Mouse (Mus musculus) bone marrow macrophage, adult 2 months (primary cell): ENCODE results near the gene Trim2.

Experiments
- CTCF ChIP-seq: IDR thresholded peaks from 2 replicates; pipeline ENCODE4 v1.5.1; 2012; ENCODE audit warnings: low read depth, mild to moderate bottlenecking, low read length, moderate library complexity
- POLR2A ChIP-seq: IDR thresholded peaks from 2 replicates; pipeline ENCODE4 v1.6.1; 2012; ENCODE audit warnings: mild to moderate bottlenecking, low read depth, low read length, borderline replicate concordance

GRCm38 (mm10) chr3:84118178-84118577 is 188.5 kb downstream of the Trim2 start:
- TF ChIP-seq CTCF = no peak
- no peak for TF ChIP-seq POLR2A
